Mouse (Mus musculus) intestine, embryonic 15.5 days (tissue): ENCODE data around the gene Nrg3. TPM values are rescaled to one million over a fixed set of nuclear protein-coding genes. Genes with fewer than 3 reads are reported as not detected.
"Not testable (repeated sequence)": the region's sequence is repeated elsewhere in the genome, so short reads cannot be mapped to it uniquely, and the experiment has no call there.

Experiments used
- ATAC-seq: fragments of 200-750 bp; cut with Nextera tagmentation; 2 replicates; pipeline ENCODE4 v1.8.0; 2017; ENCODE audit warnings: moderate TSS enrichment, moderate library complexity
- H3K27ac ChIP-seq: fragments of 300-500 bp; sonication (generic); 2 replicates; pipeline ENCODE4 v1.5.1; 2015; ENCODE audit warnings: mild to moderate bottlenecking, inconsistent platforms
- H3K27me3 ChIP-seq: fragments of 300-500 bp; sonication (generic); replicated peaks from 2 replicates; pipeline ENCODE4 v1.6.1; 2015; ENCODE audit warnings: inconsistent platforms
- H3K36me3 ChIP-seq: fragments of 300-500 bp; sonication (generic); 2 replicates; pipeline ENCODE4 v1.6.1; 2015; ENCODE audit warnings: inconsistent platforms
- H3K4me1 ChIP-seq: fragments of 300-500 bp; sonication (generic); replicated peaks from 2 replicates; pipeline ENCODE4 v1.6.1; 2015; ENCODE audit warnings: inconsistent platforms
- H3K4me2 ChIP-seq: fragments of 300-500 bp; sonication (generic); replicated peaks from 2 replicates; pipeline ENCODE4 v1.6.1; 2015; ENCODE audit warnings: mild to moderate bottlenecking, inconsistent platforms
- H3K4me3 ChIP-seq: fragments of 300-500 bp; sonication (generic); replicated peaks from 2 replicates; pipeline ENCODE4 v1.5.1; 2015; ENCODE audit warnings: inconsistent platforms
- H3K9ac ChIP-seq: fragments of 300-500 bp; sonication (generic); 2 replicates; pipeline ENCODE4 v1.6.1; 2015; ENCODE audit warnings: inconsistent platforms
- H3K9me3 ChIP-seq: fragments of 300-500 bp; sonication (generic); 2 replicates; pipeline ENCODE4 v1.6.1; 2016; ENCODE audit warnings: inconsistent platforms
- WGBS: fragments of 180-500 bp; shearing (Covaris S2); methylation state at CpG from one replicate; pipeline ENCODE4 v1.1.7; 2015; 5-methylcytosine and 5-hydroxymethylcytosine counted together
- polyA plus RNA-seq: library from polyadenylated mRNA; unstranded; fragments of >200 nt; fragmentation: Nextera tagmentation; extraction: Ambion mirVana; gene quantifications from 2 replicates; pipeline ENCODE4 v1.2.1, GENCODE M21; 2015

Nrg3 gene
- polyA plus RNA-seq, 1 experiment from 2014 or later: 0.36 TPM

DNA sequence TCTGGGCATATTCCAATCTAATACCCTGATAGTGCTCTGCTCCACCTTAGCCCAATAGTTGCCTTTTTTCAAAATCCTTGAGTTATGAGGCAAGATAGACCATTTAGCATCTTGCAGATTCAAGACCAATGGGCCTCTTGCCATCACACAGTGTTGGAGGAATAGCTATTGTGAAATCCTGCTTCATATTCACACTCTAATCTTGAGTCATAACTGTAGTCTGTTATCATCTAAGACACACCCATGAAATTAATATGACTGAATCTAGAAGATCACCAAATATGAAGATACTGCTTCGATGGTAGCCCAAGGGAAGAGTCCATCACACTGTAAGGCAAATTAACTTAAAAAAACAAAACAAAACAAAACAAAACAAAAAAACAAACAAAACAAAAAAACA lies 937.7 kb downstream of the Nrg3 start:
- 85% methylated on average over 1 of the region's 1 CpGs for WGBS
- no peaks in the 10 kb centered on the region for H3K4me1 ChIP-seq
- H3K27me3 ChIP-seq: no peaks in the 10 kb centered on the region
- H3K9ac ChIP-seq: no peak overlapping the region
- no peak overlapping the region for H3K4me2 ChIP-seq
- H3K9me3 ChIP-seq: no peaks in the 10 kb centered on the region
- H3K27ac ChIP-seq: no peak overlapping the region
- no peak for ATAC-seq
- no peak overlapping the region for H3K4me3 ChIP-seq
- no peaks in the 10 kb centered on the region for H3K36me3 ChIP-seq

DNA sequence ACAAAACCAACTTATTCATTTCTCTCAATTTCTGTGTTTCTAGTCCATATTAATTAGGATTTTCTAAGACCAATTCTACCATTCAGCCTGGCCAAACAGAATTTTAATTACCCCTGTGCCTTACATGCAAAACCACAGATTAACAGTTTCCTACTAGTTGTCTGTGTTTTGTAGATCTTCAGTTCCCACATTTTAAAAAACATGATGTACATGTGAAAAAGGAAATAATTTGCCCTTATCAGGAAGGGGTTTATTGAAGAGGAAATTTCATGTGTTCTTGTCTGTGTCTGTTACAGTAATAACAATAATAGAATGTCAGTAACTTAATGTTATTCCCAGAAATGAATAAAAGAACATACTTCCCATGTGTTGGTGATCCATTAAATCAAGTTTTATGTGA lies 939.4 kb downstream of the Nrg3 start:
- Histone ChIP-seq H3K4me3 (no peak overlapping the region), H3K9me3 (no peaks in the 10 kb centered on the region), H3K27ac (no peak overlapping the region), H3K27me3 (no peaks in the 10 kb centered on the region), H3K4me2 (no peak overlapping the region), H3K36me3 (no peaks in the 10 kb centered on the region), H3K4me1 (no peaks in the 10 kb centered on the region), H3K9ac (no peak overlapping the region)
- ATAC-seq: no peak

DNA sequence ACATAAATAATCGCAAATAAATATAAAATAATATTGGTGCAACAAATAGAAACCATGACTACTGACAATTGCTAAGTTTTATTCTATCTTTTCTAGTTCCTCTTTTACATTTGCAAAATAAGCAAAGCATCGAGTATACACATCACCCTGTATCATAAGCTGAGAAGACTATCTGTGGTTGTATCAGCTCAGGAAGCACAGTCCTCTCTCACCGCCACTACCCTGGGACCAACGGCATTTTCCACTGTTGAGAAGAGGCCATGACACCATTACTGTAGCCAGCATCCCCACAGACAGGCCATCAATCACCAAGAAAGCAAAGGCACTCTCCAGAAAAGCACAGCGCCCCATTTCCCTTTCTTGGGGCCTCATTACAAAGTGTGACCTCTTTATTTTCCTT lies 956.7 kb downstream of the Nrg3 start:
- no peak overlapping the region for H3K9ac ChIP-seq
- no peak overlapping the region for H3K4me3 ChIP-seq

DNA sequence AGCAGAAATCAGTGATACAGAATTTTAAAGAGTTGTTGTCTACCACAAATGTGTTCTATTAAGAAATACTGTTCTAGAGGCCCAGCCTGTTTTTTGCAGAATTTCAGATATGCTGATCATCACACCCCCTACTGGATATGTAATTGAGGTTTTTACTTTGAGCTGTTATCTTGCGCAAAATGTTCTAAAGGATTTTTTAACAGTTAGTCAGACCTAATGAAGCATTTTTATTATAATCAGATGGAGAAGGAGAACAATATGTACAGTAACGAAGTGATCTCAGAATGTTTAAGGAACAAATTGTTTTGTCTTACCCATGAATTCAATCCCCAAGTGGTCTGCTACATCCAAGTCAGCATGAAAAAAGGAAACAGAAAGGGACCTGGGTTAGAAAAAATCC lies 963.9 kb downstream of the Nrg3 start:
- Histone ChIP-seq H3K4me1 (no peaks in the 10 kb centered on the region), H3K27ac (no peak overlapping the region), H3K9me3 (no peaks in the 10 kb centered on the region), H3K36me3 (no peaks in the 10 kb centered on the region), H3K9ac (no peak overlapping the region), H3K4me3 (no peak overlapping the region), H3K4me2 (no peak overlapping the region), H3K27me3 (no peaks in the 10 kb centered on the region)
- 85% methylated on average over 2 of the region's 2 CpGs for WGBS
- no peak for ATAC-seq

More for the DNA sequence above, 956.7 kb downstream of the Nrg3 start:
- Histone ChIP-seq H3K27me3 (no peaks in the 10 kb centered on the region), H3K9me3 (no peaks in the 10 kb centered on the region), H3K36me3 (no peaks in the 10 kb centered on the region), H3K4me1 (no peaks in the 10 kb centered on the region), H3K4me2 (no peak overlapping the region), H3K27ac (no peak overlapping the region)
- WGBS: 76% methylated on average over 5 of the region's 5 CpGs
- ATAC-seq: no peak

DNA sequence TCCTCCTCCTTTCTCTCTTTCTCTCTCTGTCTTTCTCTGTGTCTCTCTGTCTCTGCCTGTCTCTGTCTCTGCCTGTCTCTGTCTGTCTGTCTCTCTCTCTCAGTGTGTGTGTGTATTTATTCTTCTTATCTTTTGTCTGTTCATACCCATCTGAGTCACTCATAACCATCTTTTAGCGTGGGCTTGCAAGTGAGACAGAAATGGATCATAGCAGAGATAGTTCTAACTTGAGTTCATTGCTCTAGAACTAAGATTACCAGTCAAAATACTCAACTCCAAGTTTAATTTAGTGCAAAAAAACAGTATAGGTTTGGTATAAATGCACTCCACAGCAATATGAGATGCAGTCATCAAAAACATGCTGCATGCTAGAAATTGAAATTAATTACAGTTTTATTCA lies 977.9 kb downstream of the Nrg3 start:
- WGBS: 56% methylated on average over 1 of the region's 1 CpGs

GRCm38 (mm10) chr14:38447086-38447485 lies 1025.8 kb downstream of the Nrg3 start:
- no peaks in the 10 kb centered on the region for H3K36me3 ChIP-seq
- H3K27me3 ChIP-seq: no peaks in the 10 kb centered on the region
- H3K27ac ChIP-seq: no peak overlapping the region
- H3K4me1 ChIP-seq: no peaks in the 10 kb centered on the region
- no peak overlapping the region for H3K4me2 ChIP-seq
- no peak for ATAC-seq
- H3K9me3 ChIP-seq: no peaks in the 10 kb centered on the region
- H3K4me3 ChIP-seq: no peak overlapping the region
- no peak overlapping the region for H3K9ac ChIP-seq
- WGBS: 95% methylated on average over 2 of the region's 2 CpGs

More for the DNA sequence above, 977.9 kb downstream of the Nrg3 start:
- no peaks in the 10 kb centered on the region for H3K36me3 ChIP-seq
- no peak for ATAC-seq
- H3K4me1 ChIP-seq: no peaks in the 10 kb centered on the region
- no peak overlapping the region for H3K4me2 ChIP-seq
- H3K9ac ChIP-seq: no peak overlapping the region
- H3K4me3 ChIP-seq: no peak overlapping the region
- no peak overlapping the region for H3K27ac ChIP-seq
- no peaks in the 10 kb centered on the region for H3K27me3 ChIP-seq
- no peaks in the 10 kb centered on the region for H3K9me3 ChIP-seq

- Histone ChIP-seq H3K36me3 (no peaks in the 10 kb centered on the region), H3K27ac (no peak overlapping the region), H3K9me3 (no peaks in the 10 kb centered on the region), H3K4me1 (no peaks in the 10 kb centered on the region), H3K4me2 (no peak overlapping the region), H3K27me3 (no peaks in the 10 kb centered on the region), H3K4me3 (no peak overlapping the region), H3K9ac (no peak overlapping the region)
- ATAC-seq: no peak
- WGBS: 79% methylated on average over 2 of the region's 2 CpGs
Observed at GRCm38 (mm10) chr14:38444788-38445187, 1028.1 kb downstream of the Nrg3 start.

- Histone ChIP-seq H3K9me3 (no peaks in the 10 kb centered on the region), H3K36me3 (no peaks in the 10 kb centered on the region), H3K27ac (no peak overlapping the region), H3K4me1 (no peaks in the 10 kb centered on the region), H3K4me2 (no peak overlapping the region), H3K4me3 (no peak overlapping the region), H3K27me3 (no peaks in the 10 kb centered on the region), H3K9ac (no peak overlapping the region)
- no peak for ATAC-seq
- 59% methylated on average over 6 of the region's 6 CpGs for WGBS
Observed at GRCm38 (mm10) chr14:38433793-38434589, 1038.9 kb downstream of the Nrg3 start.

DNA sequence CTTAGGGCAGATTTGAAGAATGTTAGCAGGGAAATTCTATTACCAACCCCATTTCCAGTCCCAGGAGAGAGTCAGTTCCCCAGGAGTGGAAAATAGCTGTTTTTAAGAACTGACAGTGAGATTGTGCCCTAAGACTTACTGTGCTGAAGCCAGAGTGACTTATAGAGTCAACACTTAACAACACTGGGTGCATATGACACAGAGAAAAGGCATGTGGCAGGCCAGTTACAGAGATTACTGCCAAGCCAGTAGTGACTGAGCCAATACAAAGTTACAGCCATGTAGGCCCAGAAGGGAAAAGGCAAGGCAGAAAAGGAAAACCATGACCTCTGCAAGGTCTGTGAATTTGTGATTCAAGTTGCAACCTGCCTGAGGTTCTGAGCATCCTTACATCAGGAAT lies 1098.2 kb downstream of the Nrg3 start:
- no peak for ATAC-seq
- H3K4me2 ChIP-seq: no peak overlapping the region
- no peaks in the 10 kb centered on the region for H3K36me3 ChIP-seq
- no peaks in the 10 kb centered on the region for H3K4me1 ChIP-seq
- H3K9me3 ChIP-seq: no peaks in the 10 kb centered on the region
- H3K27me3 ChIP-seq: no peaks in the 10 kb centered on the region
- no peak overlapping the region for H3K27ac ChIP-seq
- H3K9ac ChIP-seq: no peak overlapping the region
- no peak overlapping the region for H3K4me3 ChIP-seq

GRCm38 (mm10) chr14:38340967-38341366 lies 1131.9 kb downstream of the Nrg3 start:
- Histone ChIP-seq H3K27me3 (no peaks in the 10 kb centered on the region), H3K36me3 (no peaks in the 10 kb centered on the region), H3K4me1 (no peaks in the 10 kb centered on the region), H3K27ac (no peak overlapping the region), H3K9ac (no peak overlapping the region), H3K4me3 (no peak overlapping the region), H3K4me2 (no peak overlapping the region), H3K9me3 (no peaks in the 10 kb centered on the region)
- ATAC-seq: no peak

DNA sequence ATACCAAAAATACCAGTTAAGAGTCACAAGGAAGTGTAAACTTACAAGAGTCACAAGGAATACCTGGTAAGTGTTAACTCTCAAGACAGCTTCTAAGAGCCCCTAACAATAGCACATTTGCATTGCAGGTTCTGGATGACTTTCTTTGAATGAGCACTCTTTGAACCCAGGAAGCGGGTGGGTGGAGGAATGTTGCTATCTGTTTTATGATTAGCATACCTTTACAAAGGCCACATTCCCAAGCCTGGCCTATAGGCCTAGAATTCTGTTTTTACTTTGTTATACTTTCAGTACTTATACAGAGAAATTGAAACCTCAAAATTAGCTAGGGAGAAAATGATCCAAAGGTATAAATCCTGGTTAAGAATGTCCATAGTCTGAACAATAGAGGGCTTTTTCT lies 1150.0 kb downstream of the Nrg3 start:
- H3K9ac ChIP-seq, ATAC-seq, H3K27me3 ChIP-seq, H3K4me1 ChIP-seq, H3K4me2 ChIP-seq, H3K9me3 ChIP-seq, H3K27ac ChIP-seq, H3K4me3 ChIP-seq, H3K36me3 ChIP-seq: not testable (repeated sequence)
- 65% methylated on average over 1 of the region's 1 CpGs for whole genome bisulfite sequencing

DNA sequence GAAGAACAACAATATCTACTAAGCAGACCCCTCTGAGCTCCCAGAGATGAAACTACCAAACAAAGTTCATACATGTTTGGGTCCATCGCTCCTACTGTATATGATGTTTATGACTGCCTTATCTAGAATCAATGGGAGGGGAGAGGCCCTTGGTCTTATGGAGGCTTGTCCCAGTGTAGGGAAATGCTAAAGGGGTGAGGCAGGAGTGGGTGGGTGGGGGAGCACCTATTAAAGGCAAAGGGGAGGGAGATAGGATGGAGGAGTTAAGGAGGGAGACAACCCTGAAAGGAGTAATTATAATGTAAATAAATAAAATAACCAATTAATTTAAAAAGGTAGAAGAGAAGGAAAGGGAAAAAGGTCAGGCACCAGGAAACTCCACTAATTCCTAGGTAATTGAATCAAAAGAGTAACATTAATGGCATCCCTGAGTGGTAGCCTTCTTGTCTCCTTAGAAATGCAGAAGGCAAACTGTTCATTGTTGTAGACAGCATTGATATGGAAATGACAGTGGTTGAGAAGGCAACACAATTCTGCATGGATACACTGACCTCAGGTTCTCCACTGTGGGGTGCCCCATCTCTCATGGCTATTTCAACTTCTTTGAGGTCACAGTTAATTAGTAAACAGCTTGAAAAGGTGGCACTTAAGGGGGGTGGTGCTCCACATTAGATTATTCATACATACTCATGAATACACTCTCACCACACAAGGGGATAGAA lies 1152.1 kb downstream of the Nrg3 start:
- WGBS: 100% methylated on average over 1 of the region's 1 CpGs

More for the DNA sequence above, 1152.1 kb downstream of the Nrg3 start:
- H3K4me1 ChIP-seq: no peaks in the 10 kb centered on the region
- no peak for ATAC-seq
- no peaks in the 10 kb centered on the region for H3K27me3 ChIP-seq
- H3K27ac ChIP-seq: no peak overlapping the region
- H3K9ac ChIP-seq: no peak overlapping the region
- no peak overlapping the region for H3K4me3 ChIP-seq
- H3K4me2 ChIP-seq: no peak overlapping the region
- H3K9me3 ChIP-seq: no peaks in the 10 kb centered on the region
- H3K36me3 ChIP-seq: no peaks in the 10 kb centered on the region
